Mouse (Mus musculus): Measurements from ENCODE around the gene BC024978.

Gene BC024978

GRCm38 (mm10) chr7:27259271-27259721, 63.7 kb downstream of the BC024978 start:
- no peak for DNase-seq (ENCODE audit: low read depth, low spot score)

- no peak for DNase-seq (ENCODE audit: low read depth, low spot score)
These were observed 64.2 kb downstream of the BC024978 start for GRCm38 (mm10) chr7:27259771-27260170.

All from A20 (cell line).